Comparison of ENCODE assay signal across 20 mouse cellular contexts in the genomic region with DNA sequence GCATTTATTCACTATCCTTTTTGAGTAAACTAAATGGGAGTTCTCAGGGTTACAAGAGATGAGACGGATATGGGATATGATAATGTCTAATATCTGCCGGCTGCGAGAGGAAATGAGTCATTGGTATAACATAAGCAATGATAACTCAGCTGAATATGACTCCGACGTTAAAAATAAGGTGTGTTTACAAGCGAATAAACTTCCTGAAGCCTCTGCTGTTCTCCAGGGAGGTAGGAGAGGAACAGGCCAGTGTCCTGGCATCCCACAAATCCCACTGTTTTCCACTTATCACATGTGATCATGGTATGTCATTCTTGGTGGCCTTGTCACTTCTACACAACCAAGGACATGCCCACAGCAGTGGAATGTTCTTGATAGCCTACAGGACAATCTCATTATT.
"Had no signal": no experiment of that assay in that cellular context is flagged by ENCODE, and none has a peak within 500 bp of the region (broad histone marks: within the 10 kb centered on the region; RNA-seq: fewer than 3 reads in every experiment).

No protein-coding gene starts in this region.

- H3K27me3 ChIP-seq: limb, embryonic 13.5 days; liver, embryonic 13.5 days; midbrain, embryonic 15.5 days; neural tube, embryonic 12.5 days; neural tube, embryonic 15.5 days had no signal

- H3K4me1 ChIP-seq: liver, embryonic 13.5 days; midbrain, embryonic 12.5 days; midbrain, embryonic 15.5 days; neural tube, embryonic 12.5 days; neural tube, embryonic 15.5 days had no signal

- H3K4me2 ChIP-seq: limb, embryonic 13.5 days; liver, embryonic 13.5 days; midbrain, embryonic 12.5 days; midbrain, embryonic 15.5 days; neural tube, embryonic 12.5 days; neural tube, embryonic 15.5 days had no signal

- H3K27ac ChIP-seq: kidney, postnatal 0 days; layer of hippocampus, adult 2 months; limb, embryonic 10.5 days; limb, embryonic 13.5 days; liver, embryonic 13.5 days; macrophage; midbrain, embryonic 12.5 days; midbrain, embryonic 15.5 days; neural tube, embryonic 12.5 days; neural tube, embryonic 15.5 days had no signal

- ATAC-seq: midbrain, embryonic 15.5 days had no signal

- DNase-seq: kidney, adult 2 months; kidney, postnatal 25 days; layer of hippocampus, adult 9-11 months; liver; liver, embryonic 13.5 days; retina, postnatal 1 day; right cerebral cortex, postnatal 25 days; spleen, adult 18-20 months; thymus, adult 2 months; thymus, postnatal 14 days; thymus, postnatal 4 days had no signal

- H3K36me3 ChIP-seq: limb, embryonic 10.5 days; limb, embryonic 13.5 days; liver, embryonic 13.5 days; midbrain, embryonic 12.5 days; midbrain, embryonic 15.5 days; neural tube, embryonic 12.5 days; neural tube, embryonic 15.5 days had no signal

- H3K4me3 ChIP-seq: layer of hippocampus, adult 2 months; limb, embryonic 10.5 days; limb, embryonic 13.5 days; liver, embryonic 13.5 days; midbrain, embryonic 12.5 days; midbrain, embryonic 15.5 days; neural tube, embryonic 12.5 days; neural tube, embryonic 15.5 days had no signal

- H3K9ac ChIP-seq: limb, embryonic 13.5 days; liver, embryonic 13.5 days; midbrain, embryonic 12.5 days; midbrain, embryonic 15.5 days; neural tube, embryonic 12.5 days; neural tube, embryonic 15.5 days had no signal

- H3K9me3 ChIP-seq: limb, embryonic 10.5 days; liver, embryonic 13.5 days; midbrain, embryonic 12.5 days; midbrain, embryonic 15.5 days; neural tube, embryonic 12.5 days had no signal
